Mouse (Mus musculus): ENCODE results near the gene Tbc1d8. TPM values are rescaled to one million over a fixed set of nuclear protein-coding genes. Genes with fewer than 3 reads are reported as not detected.

Gene Tbc1d8
- polyA plus RNA-seq, 3 experiments from 2014 or later: 0.78 to 2.0 (median 0.92) TPM

- ATAC-seq: no peak
These were observed 1.5 kb downstream of the Tbc1d8 start for GRCm38 (mm10) chr1:39477064-39477463.

- no peak for ATAC-seq
These were observed 2.2 kb downstream of the Tbc1d8 start for GRCm38 (mm10) chr1:39476341-39476740.

- ATAC-seq: no peak
These were observed 4.0 kb downstream of the Tbc1d8 start for GRCm38 (mm10) chr1:39474516-39474915.

GRCm38 (mm10) chr1:39471298-39471902, 7.2 kb downstream of the Tbc1d8 start:
- ATAC-seq: no peak

DNA sequence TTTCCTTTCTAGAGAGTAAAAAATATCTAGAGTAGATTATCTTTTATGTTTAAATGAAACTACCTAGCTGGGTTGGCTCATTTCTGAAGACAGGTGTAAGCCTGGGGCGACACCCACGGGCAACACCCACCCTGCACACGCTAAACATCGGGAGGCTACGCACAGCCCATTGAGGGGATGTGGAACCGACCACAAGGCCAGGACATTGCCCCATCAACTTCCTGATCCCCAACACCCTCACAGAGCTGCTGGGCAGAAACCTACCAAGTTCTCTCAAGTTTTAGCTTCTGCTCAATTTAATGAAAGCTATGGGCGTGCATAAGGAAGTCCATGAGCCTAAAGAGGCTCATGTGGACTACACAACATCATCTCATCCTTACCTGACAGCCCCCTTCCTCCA, 9.6 kb downstream of the Tbc1d8 start:
- ATAC-seq: no peak

DNA sequence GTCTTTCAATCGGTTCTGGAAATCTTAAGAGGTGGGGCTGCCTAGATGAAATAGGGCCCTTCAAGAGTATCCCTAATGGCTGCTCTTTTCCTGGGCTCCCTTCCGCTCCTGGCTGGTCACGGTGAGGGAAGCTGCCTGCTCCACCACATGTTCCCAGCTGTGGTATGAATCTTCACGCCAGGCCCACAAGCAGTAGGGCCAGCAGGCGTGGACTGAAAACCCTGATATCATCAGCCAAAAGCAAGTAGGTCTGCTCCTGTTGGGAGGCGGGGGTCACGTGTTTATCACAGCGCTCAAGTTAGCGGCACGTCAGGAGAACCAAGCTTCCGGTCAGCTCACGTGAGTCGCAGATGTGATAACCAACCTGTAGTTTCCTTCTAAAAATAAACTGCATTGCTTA, 12.0 kb downstream of the Tbc1d8 start:
- ATAC-seq: no peak

- no peak for ATAC-seq
These were observed 13.8 kb downstream of the Tbc1d8 start for GRCm38 (mm10) chr1:39464760-39465159.

DNA sequence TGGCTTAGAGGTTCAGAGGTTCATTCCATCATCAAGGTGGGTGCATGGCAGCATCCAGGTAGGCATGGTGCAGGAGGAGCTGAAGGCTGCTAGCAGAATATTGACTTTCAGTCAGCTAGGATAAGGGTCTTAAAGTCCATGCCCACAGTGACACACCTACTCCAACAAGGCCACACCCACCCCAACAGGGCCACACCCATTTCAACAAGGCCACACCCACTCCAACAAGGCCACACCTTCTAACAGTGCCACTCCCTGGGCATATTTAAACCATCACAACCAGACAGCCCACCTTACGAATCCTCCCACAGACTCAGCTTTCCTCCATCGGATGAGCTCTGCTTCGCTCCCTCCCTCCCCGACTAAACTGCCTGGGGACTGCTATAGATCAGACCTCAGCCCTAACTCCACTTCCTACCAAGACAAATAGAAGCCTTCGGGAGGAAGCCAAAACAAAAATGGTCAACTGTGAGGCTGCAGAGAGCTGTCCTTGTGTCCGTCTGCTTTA, 15.6 kb downstream of the Tbc1d8 start:
- ATAC-seq: no peak

DNA sequence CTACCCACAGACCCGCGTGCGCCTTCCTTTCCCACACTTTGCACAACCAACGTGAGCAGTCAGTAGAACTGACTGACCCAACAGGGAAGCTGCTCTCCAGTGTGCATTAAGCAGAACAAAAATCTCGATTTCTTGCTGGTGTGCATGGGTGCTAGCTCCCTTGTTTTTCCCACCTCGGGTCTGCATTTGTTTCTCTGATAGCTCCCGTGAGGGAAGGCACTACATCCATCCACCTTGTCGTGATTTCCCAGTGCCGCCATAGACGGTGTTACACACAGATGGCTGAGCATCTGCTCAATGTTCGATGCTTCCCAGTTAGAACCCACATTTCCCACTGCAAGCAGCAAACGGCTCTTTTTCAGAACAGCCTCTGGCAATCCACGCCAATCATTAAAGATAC, 16.5 kb downstream of the Tbc1d8 start:
- no peak for ATAC-seq

GRCm38 (mm10) chr1:39460495-39460894, 18.1 kb downstream of the Tbc1d8 start:
- ATAC-seq: no peak

DNA sequence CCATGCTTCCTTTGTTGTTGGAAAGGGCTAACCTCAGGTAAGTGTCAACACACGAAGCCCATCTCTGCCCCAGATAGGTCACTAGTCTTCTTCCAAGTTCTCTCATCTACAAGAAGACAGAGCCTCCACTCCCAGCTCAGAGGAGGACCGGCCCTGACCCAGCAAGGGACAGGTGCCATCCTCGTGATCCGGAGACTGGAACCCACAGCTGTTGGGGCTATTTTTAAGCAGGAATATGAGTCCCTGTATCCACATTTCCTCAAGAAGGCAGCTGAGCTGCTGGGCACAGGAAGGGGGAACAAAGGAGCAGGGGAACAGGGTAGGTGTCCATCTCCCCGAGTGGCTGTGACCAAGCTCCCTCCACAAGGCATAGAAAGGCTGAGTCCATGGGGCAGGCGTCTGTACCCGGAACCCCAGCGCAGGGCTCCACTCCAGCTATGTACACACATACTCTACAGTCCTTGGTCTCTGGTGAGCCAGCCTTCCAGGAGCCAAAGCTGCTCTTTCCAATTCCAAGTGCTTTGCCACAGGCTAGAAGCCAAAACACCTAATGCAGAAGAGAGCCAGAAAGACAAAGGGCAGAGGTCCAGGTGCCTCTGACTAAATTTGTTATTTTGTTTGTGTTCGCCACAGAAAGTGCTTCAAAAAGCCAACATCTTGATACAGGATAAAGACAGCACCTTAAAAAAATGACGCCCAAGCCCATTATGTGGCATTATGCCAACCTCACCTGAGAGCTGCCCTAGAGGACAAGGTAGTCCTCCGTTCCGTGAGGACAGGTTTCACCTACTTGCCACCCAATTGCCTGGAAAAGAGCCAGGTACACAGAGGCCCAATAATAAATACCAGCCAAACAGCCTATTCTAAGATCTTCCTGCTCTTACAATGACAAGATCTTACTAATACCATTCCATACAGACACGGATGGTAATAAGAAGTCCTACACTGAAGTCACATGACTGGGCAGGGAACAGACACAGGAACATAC, 20.4 kb downstream of the Tbc1d8 start:
- no peak for ATAC-seq

DNA sequence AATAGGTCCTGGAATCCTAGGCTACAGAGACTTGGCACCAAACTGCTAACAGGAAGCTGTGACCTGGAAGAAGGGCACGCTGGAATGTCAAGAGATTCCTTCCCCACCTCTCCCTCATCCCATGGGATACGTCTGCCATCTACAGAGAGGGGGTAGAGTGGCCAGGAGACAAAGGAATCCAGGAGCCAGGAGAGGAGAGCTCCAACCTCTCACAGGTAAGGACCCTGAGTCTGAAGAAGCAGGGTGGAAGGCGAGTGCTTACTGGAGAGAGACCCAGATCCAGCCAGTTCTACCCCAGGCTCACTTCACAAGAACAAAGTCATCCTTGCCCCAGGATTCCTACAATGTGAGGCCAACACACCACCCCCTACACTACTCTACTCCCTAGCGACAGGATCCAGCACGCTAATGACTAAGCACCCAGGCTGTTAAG, 22.1 kb downstream of the Tbc1d8 start:
- no peak for ATAC-seq

- no peak for ATAC-seq
These were observed 23.1 kb downstream of the Tbc1d8 start for GRCm38 (mm10) chr1:39455350-39456023.

GRCm38 (mm10) chr1:39454783-39455175, 23.8 kb downstream of the Tbc1d8 start:
- no peak for ATAC-seq

GRCm38 (mm10) chr1:39454108-39454782, 24.3 kb downstream of the Tbc1d8 start:
- no peak for ATAC-seq

GRCm38 (mm10) chr1:39452203-39452602, 26.4 kb downstream of the Tbc1d8 start:
- no peak for ATAC-seq

DNA sequence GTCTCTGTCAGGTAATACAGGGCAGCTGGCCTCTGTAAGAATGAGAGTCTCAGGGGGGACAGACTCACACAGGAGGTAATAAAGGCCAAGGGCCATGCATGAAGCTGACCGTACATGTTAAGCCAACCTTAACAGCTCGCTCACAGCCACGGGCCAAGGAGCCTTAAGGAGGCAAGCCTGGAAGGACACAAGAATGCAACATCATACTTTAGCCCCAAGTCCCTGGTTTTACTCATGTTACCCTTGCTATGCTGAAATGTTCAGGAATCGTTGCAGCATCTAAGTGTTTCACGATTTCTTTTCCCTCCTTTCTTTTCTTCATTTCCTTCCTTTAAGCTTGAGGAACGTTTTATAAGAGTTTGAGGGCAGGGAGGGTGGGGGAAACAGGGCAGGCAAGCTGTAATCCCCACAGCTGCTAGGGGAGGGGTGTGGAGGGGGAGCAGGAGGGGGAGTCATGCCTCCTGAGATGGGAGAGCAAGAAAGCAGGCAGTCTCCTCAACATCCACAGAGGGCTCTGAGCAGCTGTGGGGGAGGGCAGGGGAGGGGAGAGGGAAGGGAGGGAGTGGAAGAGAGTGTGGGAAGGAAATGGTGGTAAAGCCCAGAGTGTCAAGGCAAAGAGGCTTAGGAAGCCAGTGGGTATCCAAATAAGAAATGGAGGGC, 28.4 kb downstream of the Tbc1d8 start:
- no peak for ATAC-seq

DNA sequence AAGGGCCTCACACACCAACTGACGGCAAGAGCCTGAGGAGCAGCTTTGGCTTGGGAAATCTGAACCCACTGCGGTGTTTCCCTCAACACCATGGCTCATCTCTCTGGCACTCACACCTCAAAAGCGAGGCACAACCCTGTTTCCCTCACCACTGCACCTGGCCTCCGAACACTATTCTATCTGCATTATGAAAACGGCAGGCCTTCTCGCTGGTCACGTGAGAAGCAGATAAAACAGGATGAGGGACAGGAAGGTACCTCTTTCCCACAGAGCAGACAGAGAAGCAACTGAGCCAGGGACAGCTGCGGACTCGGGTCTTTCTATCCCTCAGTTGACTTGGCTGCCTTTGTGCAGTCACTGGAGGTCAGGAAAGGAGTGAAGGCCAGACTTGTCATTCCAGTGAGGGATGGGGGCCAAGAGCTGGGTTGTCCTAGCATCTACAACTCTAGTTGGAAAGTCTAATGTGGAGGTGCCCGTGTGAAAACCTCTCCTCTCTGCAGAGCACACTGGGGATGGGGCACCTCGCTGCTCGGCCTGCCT, 29.2 kb downstream of the Tbc1d8 start:
- no peak for ATAC-seq

GRCm38 (mm10) chr1:39448819-39449218, 29.7 kb downstream of the Tbc1d8 start:
- no peak for ATAC-seq

DNA sequence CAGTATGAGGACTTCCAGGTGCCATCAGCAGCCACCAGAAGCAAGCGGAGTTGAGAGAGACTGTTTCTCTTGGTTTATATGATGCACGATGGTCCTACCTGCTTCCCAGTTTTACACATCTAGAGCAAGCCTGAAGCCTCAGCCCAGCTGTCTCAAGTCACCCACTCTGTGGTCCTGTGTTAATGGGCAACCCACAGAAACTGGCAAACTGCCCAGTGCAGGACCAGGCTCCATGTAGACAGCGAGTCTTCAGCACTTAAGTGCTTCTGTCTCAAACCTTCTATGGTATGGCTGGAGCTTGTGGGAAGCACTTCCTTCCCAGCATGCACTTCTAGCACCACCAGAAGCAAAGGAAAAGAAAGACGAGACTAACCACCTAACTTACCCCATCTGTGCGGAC, 30.3 kb downstream of the Tbc1d8 start:
- ATAC-seq: no peak

- no peak for ATAC-seq
These were observed 32.4 kb downstream of the Tbc1d8 start for GRCm38 (mm10) chr1:39446178-39446577.

All from inflammation-experienced regulatory T-cells, adult 6 months (primary cell).